Mouse (Mus musculus): Measurements from ENCODE around the gene Gata2.

Gata2 gene

DNA sequence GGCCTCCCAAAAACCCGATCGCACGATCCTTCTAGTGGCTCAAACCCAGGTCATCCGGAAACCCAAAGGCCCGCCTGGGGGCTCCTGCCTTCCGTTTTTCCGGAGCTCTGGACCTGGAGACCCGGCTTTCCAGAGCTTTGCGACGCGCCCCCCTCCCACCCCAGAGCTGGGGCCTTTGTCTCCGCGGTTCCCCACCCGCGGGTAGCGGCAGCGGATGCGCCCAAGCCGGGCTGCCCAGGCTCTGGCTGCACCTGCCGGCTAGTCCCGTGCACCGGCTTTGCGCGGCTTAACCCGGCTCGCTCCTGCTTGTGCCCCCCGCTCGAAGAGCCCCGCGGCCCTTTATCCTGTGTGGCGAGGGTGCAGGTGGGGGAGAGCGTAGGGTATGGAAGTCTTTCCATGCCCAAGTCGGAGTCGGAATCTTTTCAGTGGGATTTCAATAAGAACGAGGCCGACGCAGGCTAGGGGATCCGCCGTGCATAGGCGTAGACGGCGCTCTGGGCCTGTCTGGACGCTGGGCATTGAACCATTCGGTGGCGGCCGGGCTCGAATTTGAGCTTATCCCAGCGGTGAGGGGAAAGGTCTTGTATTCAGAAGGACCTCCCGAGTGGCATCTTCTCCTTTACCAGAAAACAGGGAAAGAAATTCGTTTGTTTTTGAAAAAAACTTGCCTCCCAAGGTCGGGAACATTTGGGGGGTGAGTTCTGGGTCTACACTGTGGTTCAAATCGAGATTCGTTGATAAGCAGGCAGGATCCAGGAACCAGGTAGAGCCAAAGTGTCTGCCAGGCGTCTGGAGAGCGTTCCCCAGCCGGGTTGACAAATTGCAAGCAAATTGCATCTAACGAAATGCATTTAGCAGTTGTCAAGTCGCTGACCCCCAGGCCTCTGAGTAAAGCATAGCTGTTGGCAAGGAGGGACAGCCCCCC, 624 bp downstream of the Gata2 start:
- in situ Hi-C loops (cut with MboI; ENCODE audit: unreplicated experiment in 2 of 2), result no loop called here

GRCm38 (mm10) chr6:88194978-88195325, 1.3 kb downstream of the Gata2 start:
- in situ Hi-C loops (cut with MboI; ENCODE audit: unreplicated experiment in 2 of 2), result no loop called here

DNA sequence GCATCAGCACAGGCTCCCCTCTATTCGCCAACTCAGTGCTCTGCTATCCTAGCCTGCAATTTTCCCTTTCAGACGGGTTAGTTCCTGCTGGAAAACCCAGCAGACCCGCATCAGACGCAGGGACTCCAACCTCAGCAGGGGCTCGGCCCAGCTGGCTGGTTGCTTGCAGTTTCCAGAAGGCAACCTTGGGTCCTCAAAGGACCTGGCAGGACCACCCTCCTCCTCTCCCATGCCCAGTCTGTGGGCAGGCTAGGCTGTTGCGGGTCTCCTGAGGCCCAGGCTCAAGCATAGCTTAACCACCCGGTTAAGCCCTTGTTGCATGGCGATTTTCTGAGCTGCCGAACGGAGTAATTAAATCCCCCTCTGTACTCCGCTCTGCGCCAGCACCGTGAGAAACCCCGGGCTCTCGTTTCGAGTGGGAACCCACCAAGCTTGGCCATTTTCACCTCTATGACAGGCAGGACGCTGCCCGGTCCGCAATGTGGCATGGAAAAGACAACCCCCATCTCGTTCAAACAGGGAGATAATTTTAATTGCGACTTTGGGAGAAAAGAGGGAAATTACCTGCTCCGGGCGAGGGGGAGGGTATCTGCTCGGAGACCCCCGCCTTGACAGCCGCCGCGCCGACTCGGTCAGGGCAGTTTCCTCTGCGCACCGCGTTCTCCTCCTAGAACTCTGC, 2.5 kb downstream of the Gata2 start:
- in situ Hi-C loops (cut with MboI; ENCODE audit: unreplicated experiment in 2 of 2), result no loop called here

DNA sequence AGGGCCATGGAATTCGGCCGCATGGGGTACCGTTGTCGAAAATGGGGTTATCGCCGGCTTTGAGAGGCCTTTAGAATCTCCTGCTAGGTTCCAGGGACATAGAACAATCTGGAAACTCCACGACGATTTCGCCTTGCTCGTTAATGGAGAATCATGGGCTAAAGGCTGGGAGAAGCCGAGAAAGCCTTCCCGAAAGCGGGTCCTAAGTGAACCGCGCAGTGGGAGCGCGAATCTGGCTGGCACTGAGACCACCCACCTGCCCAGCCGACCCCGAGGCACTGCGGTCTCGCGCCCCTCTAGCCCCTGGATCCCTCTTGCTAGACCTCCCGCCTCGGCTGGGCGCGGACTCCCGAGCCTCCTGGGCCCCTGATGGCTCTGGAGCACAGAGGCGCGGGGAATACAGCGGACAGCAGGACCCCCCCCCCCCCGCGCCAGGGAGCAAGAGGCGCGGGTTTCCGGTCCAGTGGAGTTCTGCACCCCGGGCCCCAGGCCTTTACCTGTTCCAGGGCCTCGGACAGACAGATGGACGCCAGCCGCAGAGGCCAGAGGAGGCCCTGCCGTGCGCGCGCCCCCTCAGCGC, 3.1 kb downstream of the Gata2 start:
- in situ Hi-C loops (cut with MboI; ENCODE audit: unreplicated experiment in 2 of 2), result no loop called here

GRCm38 (mm10) chr6:88197313-88198069, 3.8 kb downstream of the Gata2 start:
- in situ Hi-C loops (cut with MboI; ENCODE audit: unreplicated experiment in 2 of 2), result no loop called here

GRCm38 (mm10) chr6:88198070-88198940, 4.6 kb downstream of the Gata2 start:
- in situ Hi-C loops (cut with MboI; ENCODE audit: unreplicated experiment in 2 of 2), result no loop called here

GRCm38 (mm10) chr6:88199001-88199717, 5.5 kb downstream of the Gata2 start:
- in situ Hi-C loops (cut with MboI; ENCODE audit: unreplicated experiment in 2 of 2), result no loop called here

DNA sequence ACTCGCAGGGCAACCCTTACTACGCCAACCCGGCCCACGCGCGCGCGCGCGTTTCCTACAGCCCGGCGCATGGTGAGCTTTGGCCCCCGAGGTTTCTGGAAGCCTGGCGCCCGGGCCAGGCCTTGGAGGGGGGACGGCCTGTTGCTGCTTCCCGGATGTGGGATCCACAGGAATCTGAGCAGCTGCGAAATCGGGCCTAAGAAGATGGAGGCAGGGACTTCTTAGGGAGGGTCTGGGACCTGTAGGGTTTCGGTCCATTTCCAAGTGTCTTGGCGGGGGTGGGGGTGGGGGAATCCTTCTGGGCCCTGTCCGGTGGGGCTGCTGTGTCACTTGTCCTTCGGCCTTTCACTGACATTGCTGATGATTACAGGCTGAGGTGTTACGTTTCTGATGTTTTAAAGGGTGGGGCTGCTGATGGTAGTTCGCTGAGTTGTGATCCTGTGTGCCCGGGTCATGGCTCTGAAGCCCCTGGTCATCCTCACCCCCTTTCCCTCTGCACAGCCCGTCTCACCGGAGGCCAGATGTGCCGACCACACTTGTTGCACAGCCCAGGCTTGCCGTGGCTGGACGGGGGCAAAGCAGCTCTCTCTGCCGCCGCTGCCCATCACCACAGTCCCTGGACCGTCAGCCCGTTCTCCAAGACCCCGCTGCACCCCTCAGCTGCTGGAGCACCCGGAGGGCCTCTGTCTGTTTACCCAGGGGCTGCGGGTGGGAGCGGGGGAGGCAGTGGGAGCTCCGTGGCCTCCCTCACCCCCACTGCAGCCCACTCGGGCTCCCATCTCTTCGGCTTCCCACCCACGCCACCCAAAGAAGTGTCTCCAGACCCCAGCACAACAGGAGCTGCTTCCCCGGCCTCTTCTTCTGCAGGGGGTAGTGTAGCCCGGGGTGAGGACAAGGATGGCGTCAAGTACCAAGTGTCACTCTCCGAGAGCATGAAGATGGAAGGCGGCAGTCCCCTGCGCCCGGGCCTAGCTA, 6.3 kb downstream of the Gata2 start:
- in situ Hi-C loops (cut with MboI; ENCODE audit: unreplicated experiment in 2 of 2), result no loop called here

DNA sequence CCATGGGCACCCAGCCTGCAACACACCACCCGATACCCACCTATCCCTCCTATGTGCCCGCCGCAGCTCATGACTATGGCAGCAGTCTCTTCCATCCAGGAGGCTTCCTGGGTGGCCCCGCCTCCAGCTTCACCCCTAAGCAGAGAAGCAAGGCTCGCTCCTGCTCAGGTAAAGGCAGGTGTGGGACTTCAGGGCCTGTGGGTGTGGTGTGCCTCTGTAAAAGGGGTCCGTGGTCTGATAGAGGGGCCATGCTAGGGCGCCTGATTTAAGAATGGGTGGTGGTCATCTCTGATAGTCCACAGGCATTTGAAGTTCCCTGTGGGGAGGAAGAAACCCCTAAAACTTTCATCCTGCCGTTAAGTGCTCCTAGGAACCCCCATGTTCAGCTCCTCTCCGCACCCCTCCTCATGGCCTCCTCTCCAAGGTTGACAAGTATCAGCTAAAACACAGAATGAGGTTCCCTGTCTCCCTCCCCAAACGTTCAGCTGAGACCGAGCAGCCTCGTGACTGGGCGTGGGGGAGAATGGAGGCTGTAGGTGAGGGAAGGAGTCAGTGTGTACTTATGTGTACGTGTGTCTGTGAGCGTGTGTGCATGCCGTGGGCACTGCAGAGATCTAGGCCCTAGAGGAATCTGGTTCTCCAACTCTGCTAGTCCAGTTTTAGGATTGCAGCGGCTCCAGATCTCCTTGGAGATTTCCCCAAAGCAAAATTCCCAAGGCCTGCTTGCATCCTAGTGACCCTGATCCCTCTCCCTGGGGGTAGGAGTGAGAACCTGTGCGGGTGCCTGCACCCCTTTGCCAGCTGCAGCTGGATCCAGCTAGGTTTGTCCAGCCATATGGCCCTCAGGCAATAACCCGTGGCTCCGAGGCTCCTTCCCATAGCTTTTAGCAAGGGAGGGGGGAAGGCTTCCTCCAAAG, 7.3 kb downstream of the Gata2 start:
- in situ Hi-C loops (cut with MboI; ENCODE audit: unreplicated experiment in 2 of 2), result no loop called here

DNA sequence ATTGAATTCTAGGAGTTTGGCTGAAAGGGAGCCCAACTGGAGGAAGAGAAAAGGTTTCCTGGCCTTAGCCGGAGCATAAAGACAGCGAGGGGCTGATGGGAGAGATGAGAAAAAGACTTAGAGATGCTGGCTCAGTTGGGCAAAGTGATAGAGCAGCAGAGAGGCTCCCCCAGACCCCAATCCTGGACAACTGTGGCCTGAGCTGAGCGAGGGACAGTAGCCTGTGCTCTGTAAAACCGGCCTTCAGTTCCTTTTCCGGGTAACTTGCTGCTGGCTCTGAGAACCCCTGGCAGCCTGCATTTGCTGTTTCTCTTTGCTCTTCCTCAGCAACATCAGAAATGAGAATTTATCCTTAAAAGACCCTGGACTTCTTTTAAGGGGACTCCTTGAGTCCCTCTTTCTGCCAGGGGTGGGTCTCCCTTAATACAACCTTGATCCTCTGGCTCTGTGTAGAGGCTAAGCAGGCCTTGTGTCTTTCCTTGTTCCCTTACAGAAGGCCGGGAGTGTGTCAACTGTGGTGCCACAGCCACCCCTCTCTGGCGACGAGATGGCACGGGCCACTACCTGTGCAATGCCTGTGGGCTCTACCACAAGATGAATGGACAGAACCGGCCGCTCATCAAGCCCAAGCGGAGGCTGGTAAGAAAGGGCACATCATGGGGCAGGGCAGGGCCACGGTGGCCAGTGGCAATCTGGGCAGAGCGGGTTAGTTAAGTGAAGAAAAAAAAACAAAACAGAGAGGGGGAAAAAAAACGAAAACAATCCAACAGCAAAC, 8.4 kb downstream of the Gata2 start:
- in situ Hi-C loops (cut with MboI; ENCODE audit: unreplicated experiment in 2 of 2), result no loop called here

DNA sequence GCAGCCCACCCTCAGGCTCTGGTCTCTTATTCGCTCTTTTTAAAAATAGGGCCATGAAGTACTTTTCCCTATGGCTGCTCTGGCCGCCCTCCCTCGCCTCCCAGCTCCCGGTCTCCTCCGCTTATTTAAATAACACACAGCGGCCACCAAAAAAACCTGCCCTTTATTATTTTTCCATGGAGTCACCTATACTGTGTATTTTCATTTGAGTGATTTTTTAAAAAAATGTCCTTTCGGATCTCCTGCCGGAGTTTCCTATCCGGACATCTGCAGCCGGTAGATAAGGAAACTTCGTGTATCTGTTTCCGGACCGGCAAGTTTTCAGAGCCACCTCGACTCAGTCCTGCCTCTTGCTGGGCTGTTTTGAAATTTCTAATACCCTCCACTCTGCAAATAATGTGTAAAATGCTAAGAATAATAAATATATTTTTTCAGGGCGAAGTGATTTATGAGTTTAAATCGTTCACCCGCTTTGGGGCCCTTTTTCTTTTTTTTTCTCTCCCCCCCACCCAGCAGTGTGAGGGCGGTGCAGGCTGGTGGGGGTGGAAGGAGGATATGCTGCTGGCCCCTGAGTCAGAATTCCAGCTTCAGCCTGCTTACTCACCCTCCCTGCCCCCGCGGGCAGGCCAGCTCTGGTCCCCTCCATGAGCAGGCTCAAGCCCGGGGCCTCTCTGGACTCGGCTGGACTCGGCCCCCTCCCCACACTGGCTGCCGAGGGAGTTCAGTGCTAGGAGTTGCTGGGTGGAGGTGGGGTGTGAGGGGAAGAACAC, 9.4 kb downstream of the Gata2 start:
- in situ Hi-C loops (cut with MboI; ENCODE audit: unreplicated experiment in 2 of 2), result no loop called here

DNA sequence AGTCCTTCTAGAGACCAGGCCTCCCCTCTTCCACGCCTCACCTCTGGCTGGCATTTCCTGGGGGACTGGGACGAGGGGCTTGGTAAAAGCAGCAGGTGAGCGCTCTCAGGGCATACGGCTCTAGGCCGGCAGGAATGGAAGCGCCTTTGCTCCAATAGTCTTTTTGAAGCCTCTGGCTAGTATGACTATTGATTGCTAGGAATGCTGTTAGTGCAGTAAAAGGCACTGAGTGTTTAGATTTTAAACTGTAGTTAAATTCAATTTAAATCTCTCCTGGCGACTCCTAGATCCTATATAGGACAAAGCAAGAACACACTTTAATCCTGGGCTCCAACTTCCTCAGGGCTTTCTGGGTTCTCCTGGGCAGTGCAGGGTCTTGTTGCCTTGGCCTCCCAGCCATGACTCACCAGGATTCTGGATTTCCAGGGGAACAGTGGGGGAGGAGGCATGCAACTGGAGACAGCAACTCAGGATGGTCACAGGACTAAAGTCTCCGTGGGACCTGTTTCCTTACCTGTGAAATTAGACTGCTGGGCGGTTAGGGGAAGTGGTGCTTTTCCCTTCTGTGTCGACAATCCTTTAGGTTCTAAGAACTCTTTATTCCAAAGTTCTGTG, 10.2 kb downstream of the Gata2 start:
- in situ Hi-C loops (cut with MboI; ENCODE audit: unreplicated experiment in 2 of 2), result no loop called here

DNA sequence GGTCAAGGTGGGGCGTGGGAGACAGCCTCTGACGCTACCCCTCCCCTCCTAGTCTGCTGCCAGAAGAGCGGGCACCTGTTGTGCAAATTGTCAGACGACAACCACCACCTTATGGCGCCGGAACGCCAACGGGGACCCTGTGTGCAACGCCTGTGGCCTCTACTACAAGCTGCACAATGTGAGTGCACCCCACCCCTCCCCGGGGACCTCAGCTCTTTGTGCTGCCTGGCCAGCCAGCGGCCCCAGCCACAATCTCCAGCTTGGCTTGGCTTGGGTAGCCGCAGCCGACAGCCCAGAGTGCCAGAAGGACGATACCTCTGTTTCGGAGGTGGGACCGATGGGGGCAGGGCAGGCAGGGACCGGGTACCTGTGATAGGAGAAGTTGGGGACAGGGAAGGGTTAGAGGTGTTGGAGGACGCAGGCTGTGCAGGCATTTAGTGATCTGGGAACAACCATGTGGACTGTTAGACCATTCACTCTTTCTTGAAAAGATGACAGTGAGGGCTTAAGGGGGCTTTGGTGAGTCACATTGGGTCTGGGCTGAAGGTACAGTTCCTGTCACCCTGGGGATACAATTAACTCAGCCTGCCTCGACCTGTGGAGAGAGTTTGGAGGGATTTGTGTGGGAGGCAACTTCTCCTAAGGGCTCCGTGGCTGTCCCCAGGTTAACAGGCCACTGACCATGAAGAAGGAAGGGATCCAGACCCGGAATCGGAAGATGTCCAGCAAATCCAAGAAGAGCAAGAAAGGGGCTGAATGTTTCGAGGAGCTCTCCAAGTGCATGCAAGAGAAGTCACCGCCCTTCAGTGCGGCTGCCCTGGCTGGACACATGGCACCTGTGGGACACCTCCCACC, 11.1 kb downstream of the Gata2 start:
- in situ Hi-C loops (cut with MboI; ENCODE audit: unreplicated experiment in 2 of 2), result no loop called here

- in situ Hi-C loops (cut with MboI; ENCODE audit: unreplicated experiment in 2 of 2), result no loop called here
These were observed 11.7 kb downstream of the Gata2 start for GRCm38 (mm10) chr6:88205386-88205700.

GRCm38 (mm10) chr6:88205937-88206336, 12.2 kb downstream of the Gata2 start:
- in situ Hi-C loops (cut with MboI; ENCODE audit: unreplicated experiment in 2 of 2), result no loop called here
